Mouse (Mus musculus) left cerebral cortex, postnatal 4 days (tissue): ENCODE data around the gene Stum. TPM values are rescaled to one million over a fixed set of nuclear protein-coding genes. Genes with fewer than 3 reads are reported as not detected.
"Not testable (repeated sequence)": the region's sequence is repeated elsewhere in the genome, so short reads cannot be mapped to it uniquely, and the experiment has no call there.

Experiments
- DNase-seq: peaks from one replicate; pipeline ENCODE4 v3.0.0-alpha.2; 2022
- intact Hi-C: fragments of 180-260 bp; cut with DNase I; formaldehyde crosslinking; loops from one replicate; pipeline ENCODE4 v1.15.1; 2025
- total RNA-seq, 2 experiments: library from RNA; stranded (reverse); gene quantifications; 2 replicates each; pipeline ENCODE4 v1.2.3; 2021

Stum gene
- total RNA-seq, 2 experiments from 2014 or later = 86.3 to 98.1 TPM

- no peak for DNase-seq
- intact Hi-C loops = no loop called here
Measured at GRCm38 (mm10) chr1:180390746-180391574, 92.3 kb downstream of the Stum start.

- no peak for DNase-seq
- intact Hi-C loops = no loop called here
Measured at GRCm38 (mm10) chr1:180390321-180390731, 93.0 kb downstream of the Stum start.

- DNase-seq, intact Hi-C loops: not testable (repeated sequence)
Measured at GRCm38 (mm10) chr1:180389213-180389760, 94.0 kb downstream of the Stum start.

GRCm38 (mm10) chr1:180388481-180388880, 94.8 kb downstream of the Stum start:
- intact Hi-C loops = no loop called here
- no peak for DNase-seq

- intact Hi-C loops = no loop called here
- no peak for DNase-seq
Measured at GRCm38 (mm10) chr1:180387750-180388480, 95.4 kb downstream of the Stum start.

GRCm38 (mm10) chr1:180386951-180387749, 96.2 kb downstream of the Stum start:
- intact Hi-C loops = no loop called here
- peak; percentile 98 for DNase-seq

GRCm38 (mm10) chr1:180385308-180385707, 98.0 kb downstream of the Stum start:
- DNase-seq = no peak
- intact Hi-C loops = no loop called here

GRCm38 (mm10) chr1:180384486-180384885, 98.8 kb downstream of the Stum start:
- intact Hi-C loops = no loop called here
- DNase-seq = no peak

- no peak for DNase-seq
- intact Hi-C loops = no loop called here
Measured at GRCm38 (mm10) chr1:180383884-180384283, 99.4 kb downstream of the Stum start.

Other genes starting within 250 kb of the Stum start
- gene Psen2, start 220.1 kb downstream of the Stum start, total RNA-seq = 10 to 100 TPM; 17.4 to 21.1 TPM
- 10 to 100 TPM; 12.1 to 12.3 TPM for gene Itpkb, start 153.0 kb downstream of the Stum start, total RNA-seq
- 100 to 1,000 TPM; 109 to 113 TPM for gene Parp1, start 85.4 kb upstream of the Stum start, total RNA-seq
- gene Lin9, start 157.6 kb upstream of the Stum start, total RNA-seq = 1 to 10 TPM; 5.8 to 6.9 TPM
- not detected for gene Mixl1, start 213.5 kb upstream of the Stum start, total RNA-seq
- 10 to 100 TPM; 39.4 to 42.5 TPM for gene Acbd3, start 242.5 kb upstream of the Stum start, total RNA-seq